Mouse (Mus musculus): ENCODE data around the gene Etv5. TPM values are rescaled to one million over a fixed set of nuclear protein-coding genes. Genes with fewer than 3 reads are reported as not detected.

Gene Etv5
- polyA plus RNA-seq, 1 experiment from 2014 or later: 11.8 TPM

- peaks cover 36% of the 10 kb centered on the region for H3K4me1 ChIP-seq
- no peaks in the 10 kb centered on the region for H3K36me3 ChIP-seq
- peak; percentile 96 for ATAC-seq (ENCODE audit: low FRiP score, low read depth)
- peaks cover 57% of the 10 kb centered on the region for H3K27me3 ChIP-seq
- H3K4me3 ChIP-seq: peak overlapping the region; percentile 16; the same call in 1 of the 2 replicates
- H3K9me3 ChIP-seq: no peaks in the 10 kb centered on the region
- peak overlapping the region; percentile 40 for H3K4me2 ChIP-seq (replicated peaks)
- H3K9ac ChIP-seq (replicated peaks): no peak overlapping the region
- H3K27ac ChIP-seq (replicated peaks): 0 out of 2 replicates have a peak overlapping the region, but pooled peaks have one; percentile 46
- WGBS: under 1% methylated on average over 9 of the region's 9 CpGs
These were observed 10.6 kb downstream of the Etv5 start for GRCm38 (mm10) chr16:22428853-22429341.

- Histone ChIP-seq H3K9ac (replicated peaks) (no peak overlapping the region), H3K27ac (replicated peaks) (no peak overlapping the region), H3K27me3 (peaks cover 41% of the 10 kb centered on the region), H3K9me3 (no peaks in the 10 kb centered on the region), H3K4me2 (replicated peaks) (no peak overlapping the region), H3K4me3 (no peak overlapping the region), H3K4me1 (peaks cover 31% of the 10 kb centered on the region), H3K36me3 (no peaks in the 10 kb centered on the region)
- no peak for ATAC-seq (ENCODE audit: low FRiP score, low read depth)
- WGBS: 76% methylated on average over 7 of the region's 7 CpGs
These were observed 12.7 kb downstream of the Etv5 start for GRCm38 (mm10) chr16:22426866-22427265.

GRCm38 (mm10) chr16:22422256-22422655 lies 17.3 kb downstream of the Etv5 start:
- H3K4me2 ChIP-seq (replicated peaks): no peak overlapping the region
- WGBS: 83% methylated on average over 5 of the region's 5 CpGs
- H3K4me3 ChIP-seq: no peak overlapping the region
- no peak overlapping the region for H3K9ac ChIP-seq (replicated peaks)
- no peaks in the 10 kb centered on the region for H3K36me3 ChIP-seq
- no peak for ATAC-seq (ENCODE audit: low FRiP score, low read depth)
- H3K27me3 ChIP-seq: peaks cover 10% of the 10 kb centered on the region
- H3K4me1 ChIP-seq: no peaks in the 10 kb centered on the region; the same call in 1 of the 2 replicates
- H3K27ac ChIP-seq (replicated peaks): no peak overlapping the region
- no peaks in the 10 kb centered on the region for H3K9me3 ChIP-seq

- no peaks in the 10 kb centered on the region; the same call in 1 of the 2 replicates for H3K4me1 ChIP-seq
- no peak for ATAC-seq (ENCODE audit: low FRiP score, low read depth)
- 92% methylated on average over 7 of the region's 7 CpGs for WGBS
- H3K4me2 ChIP-seq (replicated peaks): no peak overlapping the region
- no peaks in the 10 kb centered on the region for H3K36me3 ChIP-seq
- H3K9ac ChIP-seq (replicated peaks): no peak overlapping the region
- H3K4me3 ChIP-seq: no peak overlapping the region
- H3K27ac ChIP-seq (replicated peaks): no peak overlapping the region
- H3K9me3 ChIP-seq: no peaks in the 10 kb centered on the region
- H3K27me3 ChIP-seq: no peaks in the 10 kb centered on the region
These were observed 21.6 kb downstream of the Etv5 start for GRCm38 (mm10) chr16:22417931-22418330.

- H3K4me1 ChIP-seq: no peaks in the 10 kb centered on the region; the same call in 1 of the 2 replicates
- no peaks in the 10 kb centered on the region for H3K27me3 ChIP-seq
- H3K4me3 ChIP-seq: no peak overlapping the region
- no peak overlapping the region for H3K9ac ChIP-seq (replicated peaks)
- no peaks in the 10 kb centered on the region for H3K36me3 ChIP-seq
- WGBS: 80% methylated on average over 8 of the region's 8 CpGs
- ATAC-seq (ENCODE audit: low FRiP score, low read depth): no peak
- no peak overlapping the region for H3K4me2 ChIP-seq (replicated peaks)
- H3K27ac ChIP-seq (replicated peaks): no peak overlapping the region
- no peaks in the 10 kb centered on the region for H3K9me3 ChIP-seq
These were observed 22.5 kb downstream of the Etv5 start for GRCm38 (mm10) chr16:22417044-22417443.

GRCm38 (mm10) chr16:22416140-22416848 lies 23.2 kb downstream of the Etv5 start:
- H3K27ac ChIP-seq (replicated peaks): no peak overlapping the region
- H3K27me3 ChIP-seq: no peaks in the 10 kb centered on the region
- H3K36me3 ChIP-seq: no peaks in the 10 kb centered on the region
- no peak overlapping the region for H3K9ac ChIP-seq (replicated peaks)
- 65% methylated on average over 6 of the region's 6 CpGs for WGBS
- H3K9me3 ChIP-seq: no peaks in the 10 kb centered on the region
- no peaks in the 10 kb centered on the region; the same call in 1 of the 2 replicates for H3K4me1 ChIP-seq
- H3K4me2 ChIP-seq (replicated peaks): no peak overlapping the region
- ATAC-seq (ENCODE audit: low FRiP score, low read depth): no peak
- H3K4me3 ChIP-seq: no peak overlapping the region

- H3K27ac ChIP-seq (replicated peaks): no peak overlapping the region
- WGBS: 88% methylated on average over 9 of the region's 9 CpGs
These were observed 25.2 kb downstream of the Etv5 start for GRCm38 (mm10) chr16:22414205-22414754.

GRCm38 (mm10) chr16:22412459-22413229 lies 26.9 kb downstream of the Etv5 start:
- Histone ChIP-seq H3K9ac (replicated peaks) (no peak overlapping the region), H3K27ac (replicated peaks) (no peak overlapping the region), H3K36me3 (no peaks in the 10 kb centered on the region), H3K27me3 (no peaks in the 10 kb centered on the region), H3K4me1 (no peaks in the 10 kb centered on the region), H3K4me3 (no peak overlapping the region), H3K4me2 (replicated peaks) (no peak overlapping the region), H3K9me3 (no peaks in the 10 kb centered on the region)
- WGBS: 57% methylated on average over 16 of the region's 16 CpGs
- ATAC-seq (ENCODE audit: low FRiP score, low read depth): no peak

More at GRCm38 (mm10) chr16:22414205-22414754, 25.2 kb downstream of the Etv5 start:
- Histone ChIP-seq H3K27me3 (no peaks in the 10 kb centered on the region), H3K9ac (replicated peaks) (no peak overlapping the region), H3K4me3 (no peak overlapping the region), H3K36me3 (no peaks in the 10 kb centered on the region), H3K4me1 (no peaks in the 10 kb centered on the region), H3K9me3 (no peaks in the 10 kb centered on the region), H3K4me2 (replicated peaks) (no peak overlapping the region)
- ATAC-seq (ENCODE audit: low FRiP score, low read depth): no peak

- no peaks in the 10 kb centered on the region for H3K4me1 ChIP-seq
- no peak overlapping the region for H3K4me2 ChIP-seq (replicated peaks)
- no peaks in the 10 kb centered on the region for H3K27me3 ChIP-seq
- no peak overlapping the region for H3K9ac ChIP-seq (replicated peaks)
- H3K4me3 ChIP-seq: no peak overlapping the region
- no peak overlapping the region for H3K27ac ChIP-seq (replicated peaks)
- WGBS: 64% methylated on average over 10 of the region's 11 CpGs
- H3K9me3 ChIP-seq: no peaks in the 10 kb centered on the region
- no peaks in the 10 kb centered on the region for H3K36me3 ChIP-seq
- no peak for ATAC-seq (ENCODE audit: low FRiP score, low read depth)
These were observed 27.8 kb downstream of the Etv5 start for GRCm38 (mm10) chr16:22411764-22412163.

GRCm38 (mm10) chr16:22410000-22410399 lies 29.5 kb downstream of the Etv5 start:
- no peak for ATAC-seq (ENCODE audit: low FRiP score, low read depth)
- H3K27ac ChIP-seq (replicated peaks): no peak overlapping the region
- H3K9me3 ChIP-seq: no peaks in the 10 kb centered on the region
- H3K36me3 ChIP-seq: no peaks in the 10 kb centered on the region
- no peaks in the 10 kb centered on the region for H3K27me3 ChIP-seq
- no peak overlapping the region for H3K4me3 ChIP-seq
- no peak overlapping the region for H3K4me2 ChIP-seq (replicated peaks)
- WGBS: 82% methylated on average over 5 of the region's 5 CpGs
- H3K4me1 ChIP-seq: no peaks in the 10 kb centered on the region
- no peak overlapping the region for H3K9ac ChIP-seq (replicated peaks)

- 79% methylated on average over 8 of the region's 8 CpGs for WGBS
- H3K27ac ChIP-seq (replicated peaks): no peak overlapping the region
- H3K4me2 ChIP-seq (replicated peaks): no peak overlapping the region
- no peaks in the 10 kb centered on the region for H3K4me1 ChIP-seq
- H3K9me3 ChIP-seq: no peaks in the 10 kb centered on the region
- ATAC-seq (ENCODE audit: low FRiP score, low read depth): no peak
- no peak overlapping the region for H3K9ac ChIP-seq (replicated peaks)
- no peaks in the 10 kb centered on the region for H3K27me3 ChIP-seq
- no peak overlapping the region for H3K4me3 ChIP-seq
- H3K36me3 ChIP-seq: no peaks in the 10 kb centered on the region
These were observed 30.7 kb downstream of the Etv5 start for GRCm38 (mm10) chr16:22408642-22409360.
